Mouse (Mus musculus) lung, postnatal 36 days (tissue): ENCODE measurements around the gene Kbtbd4.
"Not testable (repeated sequence)": the region's sequence is repeated elsewhere in the genome, so short reads cannot be mapped to it uniquely, and the experiment has no call there.

Source experiments
- DNase-seq: peaks from one replicate; pipeline ENCODE4 v3.0.0; 2022; ENCODE audit warnings: mixed read lengths

Kbtbd4 gene

GRCm38 (mm10) chr2:90904076-90904855 is at the start of gene Kbtbd4, which contains the start of gene Ndufs3:
TSS of gene Kbtbd4 (plus strand) at chr2:90904740.
TSS of gene Ndufs3 (minus strand) at chr2:90904827.
- DNase-seq, result peak; percentile 90

- DNase-seq, result no peak
These were observed 43.1 kb upstream of the Kbtbd4 start for GRCm38 (mm10) chr2:90861486-90861885.

- no peak for DNase-seq
These were observed 40.4 kb upstream of the Kbtbd4 start for GRCm38 (mm10) chr2:90864184-90864583.

DNA sequence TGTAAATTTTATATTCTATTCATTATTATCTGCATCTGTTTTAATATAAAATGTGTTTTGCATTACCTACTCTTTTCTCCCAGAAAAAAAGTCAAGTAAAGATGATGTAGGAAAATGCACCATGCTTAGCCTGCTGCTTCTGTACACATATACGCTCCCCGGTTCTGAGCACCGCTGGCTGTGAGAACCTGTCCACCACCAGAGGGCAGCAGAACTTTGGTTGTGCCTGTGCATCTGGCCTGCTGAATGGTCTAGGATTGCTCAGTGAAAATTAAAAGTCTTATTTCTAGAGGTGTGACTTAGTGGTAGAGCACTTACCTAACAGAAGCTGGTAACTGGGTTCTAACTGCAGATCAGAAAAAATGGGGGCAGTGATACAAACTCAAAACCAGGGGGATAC is 38.0 kb upstream of the Kbtbd4 start:
- DNase-seq, result peak; percentile 92

- peak; percentile 22 for DNase-seq
These were observed 34.4 kb upstream of the Kbtbd4 start for GRCm38 (mm10) chr2:90870136-90870601.

DNA sequence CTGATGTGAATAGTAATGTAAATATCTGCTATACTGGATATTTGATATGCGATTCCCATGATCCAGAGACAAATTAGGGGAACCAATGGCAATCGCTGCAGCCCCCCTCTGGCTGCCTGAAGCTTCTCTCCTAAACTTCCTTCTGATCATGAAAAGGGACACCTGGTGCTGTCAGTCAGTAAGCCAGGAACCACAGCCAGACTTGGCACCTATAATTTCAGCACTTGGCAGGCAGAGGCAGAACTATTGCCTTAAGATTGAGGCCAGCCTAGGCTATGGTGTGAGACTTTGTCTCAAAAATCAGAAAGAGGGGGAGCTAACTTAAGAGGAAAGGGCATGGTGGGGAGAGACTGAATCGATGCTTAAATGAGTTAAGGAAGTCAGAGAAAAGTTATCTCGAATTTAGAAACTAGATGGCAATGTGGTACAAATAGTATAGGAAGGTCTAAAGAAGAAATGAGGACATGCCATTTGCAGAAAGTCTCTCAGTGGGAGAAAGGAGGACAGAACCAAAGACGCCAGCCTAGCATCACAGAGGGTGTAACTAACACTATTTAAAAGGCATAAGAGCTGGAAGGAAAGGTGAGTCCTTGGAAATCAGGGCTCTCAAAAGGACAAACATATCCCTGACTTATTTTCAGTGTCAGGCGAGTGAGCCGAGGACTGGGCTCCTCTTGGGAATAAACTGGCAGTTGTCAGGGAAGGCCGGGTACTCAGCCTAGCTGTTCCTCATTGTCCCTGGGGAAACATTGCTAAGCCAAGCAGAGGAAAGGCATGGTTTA is 33.2 kb upstream of the Kbtbd4 start:
- peak; percentile 59 for DNase-seq

DNA sequence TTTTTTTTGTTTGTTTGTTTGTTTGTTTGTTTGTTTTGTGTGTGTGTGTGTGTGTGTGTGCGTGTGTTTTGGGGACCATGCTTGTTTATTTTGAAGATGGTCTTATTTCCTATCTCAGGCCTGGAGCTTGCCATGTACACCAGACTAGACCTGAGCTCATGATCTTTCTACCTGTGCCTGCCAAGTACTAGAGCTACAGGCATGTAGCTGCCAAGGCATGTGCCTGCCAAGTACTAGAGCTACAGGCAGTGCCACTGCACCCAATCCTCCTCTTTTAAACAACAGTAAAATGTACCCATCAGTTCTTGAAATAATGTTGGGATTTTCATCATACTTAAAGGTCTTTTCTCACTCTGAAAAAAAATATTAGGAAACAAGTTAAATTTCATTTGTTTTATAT is 30.5 kb upstream of the Kbtbd4 start:
- DNase-seq, result no peak

GRCm38 (mm10) chr2:90875239-90875638 is 29.3 kb upstream of the Kbtbd4 start:
- no peak for DNase-seq

DNA sequence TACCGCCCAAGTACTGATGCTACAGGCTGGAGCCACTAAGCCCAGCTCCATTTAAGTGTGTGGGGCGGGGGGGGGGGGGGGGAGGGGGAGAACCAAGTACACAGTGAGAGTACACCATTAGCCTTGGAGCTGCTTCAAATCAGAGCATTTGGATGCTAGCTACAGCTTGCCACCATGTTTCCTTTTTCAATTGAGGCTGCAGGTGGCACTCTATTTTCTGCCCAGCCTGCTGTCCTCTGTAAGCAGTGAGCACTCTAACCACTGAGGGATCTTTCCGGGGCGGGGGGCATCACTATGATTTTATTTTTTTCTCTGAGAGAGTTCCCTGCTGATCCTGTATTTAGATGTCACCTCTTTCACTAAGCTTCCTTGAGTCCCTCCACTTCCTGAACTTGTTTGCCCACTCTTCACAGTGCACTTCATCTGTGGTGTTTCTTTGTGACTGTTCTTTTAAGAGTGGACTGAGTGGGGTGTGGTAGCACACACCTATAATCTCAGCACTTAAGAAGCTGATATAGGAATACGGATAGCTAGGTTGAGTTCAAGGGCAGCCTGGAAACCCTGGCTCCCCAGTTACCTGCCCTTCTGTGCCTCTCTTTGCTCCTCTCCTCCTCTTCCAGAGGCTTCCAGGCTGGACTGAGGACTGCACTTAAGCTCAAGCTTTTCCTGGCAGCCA is 26.8 kb upstream of the Kbtbd4 start:
- no peak for DNase-seq

DNA sequence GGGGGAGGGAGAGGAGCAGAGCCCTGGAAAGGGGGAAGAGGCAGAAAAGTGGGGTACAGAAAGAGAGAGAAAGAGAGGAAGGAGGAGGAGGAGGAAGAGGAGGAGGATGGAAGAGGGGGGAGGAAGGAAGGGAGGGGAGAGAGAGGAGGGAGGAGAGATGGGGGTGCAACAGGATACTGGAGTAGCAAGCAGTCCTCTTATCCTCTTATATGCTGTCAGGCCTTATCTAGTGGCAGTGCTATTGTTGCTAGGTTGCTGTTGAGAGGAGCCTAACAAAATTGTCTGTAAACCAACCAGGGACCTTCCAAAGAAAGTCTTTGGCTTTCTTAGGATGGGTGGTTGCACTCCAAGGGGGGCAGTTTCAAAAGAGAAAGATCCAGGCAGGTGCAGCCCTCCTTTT is 25.1 kb upstream of the Kbtbd4 start:
- DNase-seq, result no peak

DNA sequence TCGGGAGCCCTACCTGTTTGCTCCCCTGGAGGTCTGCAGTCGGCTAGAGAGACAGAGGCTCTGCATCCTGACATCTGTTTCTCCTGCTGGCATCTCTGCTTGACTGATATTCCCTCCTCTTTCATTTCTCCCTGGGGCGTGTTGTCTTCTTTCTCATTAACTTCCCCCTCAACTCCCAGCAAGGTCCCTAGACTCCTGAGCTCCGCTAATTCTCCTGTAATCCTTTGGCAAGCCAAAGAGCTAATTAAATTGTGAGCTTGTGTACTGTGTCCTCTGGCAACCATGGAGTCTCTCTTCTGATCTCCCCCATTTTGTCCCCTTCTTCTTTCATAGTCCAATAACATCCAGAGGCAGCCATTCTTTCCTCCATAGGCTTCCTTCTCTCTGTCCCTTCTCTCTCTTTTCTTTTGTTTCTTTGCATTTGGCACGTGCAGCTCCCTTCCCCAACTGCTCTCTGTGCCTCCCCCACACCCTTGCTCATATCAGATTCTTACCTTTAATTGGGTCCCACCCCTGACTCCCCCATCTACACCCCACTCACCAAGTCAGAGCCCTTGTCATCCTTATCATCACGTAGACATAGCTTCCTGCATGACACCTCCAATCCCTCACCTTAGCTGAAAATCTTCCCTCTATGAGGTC is 24.3 kb upstream of the Kbtbd4 start:
- no peak for DNase-seq

DNA sequence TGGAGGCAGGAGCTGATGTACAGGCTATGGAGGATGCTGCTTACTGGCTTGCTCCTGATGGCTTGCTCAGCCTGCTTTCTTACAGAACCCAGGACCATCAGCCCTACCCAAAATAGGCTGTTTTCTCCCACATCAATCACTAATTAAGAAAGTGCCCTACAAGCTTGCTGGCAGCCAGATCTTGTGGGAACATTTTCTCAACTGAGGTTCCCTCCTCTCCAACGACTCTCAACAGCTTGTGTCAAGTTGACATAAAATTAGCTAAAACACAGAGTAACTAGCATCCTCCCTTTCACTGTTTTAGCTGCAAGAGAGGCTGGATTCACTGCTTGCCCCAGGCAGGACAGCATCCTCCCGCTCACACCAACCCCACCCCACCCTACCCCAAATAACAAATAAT is 22.7 kb upstream of the Kbtbd4 start:
- DNase-seq, result no peak

DNA sequence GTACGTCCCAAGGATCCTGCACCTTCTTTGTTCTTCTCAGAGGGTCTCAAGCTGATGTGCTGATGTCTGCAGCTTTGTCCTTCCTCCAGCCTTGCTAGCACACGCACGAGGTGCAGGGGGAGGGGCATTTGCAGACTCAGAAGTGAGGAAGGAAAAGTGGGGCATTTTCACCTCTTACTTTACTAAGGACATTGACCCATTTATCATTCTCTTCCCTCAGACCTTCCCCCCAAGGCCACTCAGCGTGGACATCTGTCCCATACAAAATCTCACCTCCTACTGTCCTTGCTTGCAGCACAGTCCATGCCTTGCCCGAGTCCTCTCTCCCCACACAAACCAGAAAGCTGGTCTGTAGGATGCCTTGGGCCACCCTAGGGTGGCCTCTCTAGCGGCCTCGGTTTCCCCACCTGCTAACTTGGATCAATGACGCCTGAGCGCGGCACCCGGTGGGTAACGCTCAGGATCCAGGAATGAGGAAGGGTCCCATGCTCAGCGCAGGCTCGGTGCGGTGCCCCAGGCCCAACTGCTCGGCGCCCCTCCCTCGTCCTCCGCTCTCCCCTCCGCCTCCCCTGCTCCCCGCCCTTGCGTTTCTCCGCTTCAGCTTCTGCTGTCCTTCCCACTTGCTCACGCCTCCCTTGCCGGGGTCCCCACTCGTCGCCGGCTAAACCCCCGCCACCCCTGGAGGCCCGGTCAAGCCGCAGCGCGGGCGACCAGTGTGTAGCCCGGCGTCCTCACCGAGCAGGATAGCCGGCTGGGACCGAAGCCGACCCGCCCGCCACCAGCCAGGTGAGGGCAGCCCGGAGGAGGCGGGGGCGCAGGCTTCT is 19.1 kb upstream of the Kbtbd4 start, which contains the start of gene C1qtnf4:
Gene C1qtnf4 (plus strand): TSS at position 643 of the 824 bp plus-strand sequence.
- DNase-seq, result no peak

GRCm38 (mm10) chr2:90886436-90886835 is 18.1 kb upstream of the Kbtbd4 start:
- no peak for DNase-seq

GRCm38 (mm10) chr2:90887627-90888026 is 16.9 kb upstream of the Kbtbd4 start:
- DNase-seq, result no peak

DNA sequence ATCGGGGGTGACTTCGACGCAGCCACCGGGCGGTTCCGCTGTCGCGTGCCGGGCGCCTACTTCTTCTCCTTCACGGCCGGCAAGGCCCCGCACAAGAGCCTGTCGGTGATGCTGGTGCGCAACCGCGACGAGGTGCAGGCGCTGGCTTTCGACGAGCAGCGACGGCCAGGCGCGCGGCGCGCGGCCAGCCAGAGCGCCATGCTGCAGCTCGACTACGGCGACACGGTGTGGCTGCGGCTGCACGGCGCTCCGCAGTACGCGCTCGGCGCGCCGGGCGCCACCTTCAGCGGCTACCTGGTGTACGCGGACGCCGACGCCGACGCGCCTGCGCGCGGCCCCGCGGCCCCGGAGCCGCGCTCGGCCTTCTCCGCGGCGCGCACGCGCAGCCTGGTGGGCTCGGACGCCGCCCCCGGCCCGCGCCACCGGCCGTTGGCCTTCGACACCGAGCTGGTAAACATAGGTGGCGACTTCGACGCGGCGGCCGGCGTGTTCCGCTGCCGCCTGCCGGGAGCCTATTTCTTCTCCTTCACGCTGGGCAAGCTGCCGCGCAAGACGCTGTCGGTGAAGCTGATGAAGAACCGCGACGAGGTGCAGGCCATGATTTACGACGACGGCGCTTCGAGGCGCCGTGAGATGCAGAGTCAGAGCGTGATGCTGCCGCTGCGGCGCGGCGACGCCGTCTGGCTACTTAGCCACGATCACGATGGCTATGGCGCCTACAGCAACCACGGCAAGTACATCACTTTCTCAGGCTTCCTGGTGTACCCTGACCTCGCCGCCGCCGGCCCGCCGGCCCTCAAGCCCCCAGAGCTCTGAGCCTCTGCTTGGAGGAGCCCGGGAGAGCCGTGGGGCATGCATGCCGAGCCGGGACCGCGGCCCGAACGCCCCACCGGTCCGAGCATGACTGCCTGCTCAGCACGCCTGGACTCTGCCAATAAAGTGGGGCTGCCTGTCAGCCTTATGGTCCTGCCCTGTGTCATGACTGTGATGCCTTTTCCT is 14.7 kb upstream of the Kbtbd4 start:
- peak; percentile 33 for DNase-seq

GRCm38 (mm10) chr2:90893673-90894298 is 10.8 kb upstream of the Kbtbd4 start:
- no peak for DNase-seq

DNA sequence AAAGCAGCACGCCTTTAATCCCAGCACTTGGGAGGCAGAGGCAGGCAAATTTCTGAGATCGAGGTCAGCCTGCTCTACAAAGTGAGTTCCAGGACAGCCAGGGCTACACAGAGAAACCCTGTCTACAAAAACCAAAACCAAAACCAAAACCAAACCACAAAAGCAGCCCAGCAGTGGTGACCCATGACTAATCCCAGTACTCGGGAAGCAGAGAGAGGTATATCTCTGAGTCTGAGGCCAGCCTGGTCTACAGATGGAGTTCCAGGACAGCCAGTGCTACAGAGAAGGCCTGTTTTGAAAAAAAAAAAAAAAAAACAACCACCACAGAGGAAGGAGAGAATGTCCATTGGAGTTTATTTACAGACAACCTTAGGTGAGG is 10.3 kb upstream of the Kbtbd4 start:
- DNase-seq, result not testable (repeated sequence)

- DNase-seq, result no peak
These were observed 1.1 kb upstream of the Kbtbd4 start for GRCm38 (mm10) chr2:90903398-90903797.

- DNase-seq, result no peak
These were observed 300 bp downstream of the Kbtbd4 start for GRCm38 (mm10) chr2:90904856-90905224.
